Mouse (Mus musculus) liver, embryonic 11.5 days (tissue): ENCODE measurements around the gene Wipf3. TPM values are rescaled to one million over a fixed set of nuclear protein-coding genes. Genes with fewer than 3 reads are reported as not detected.

ENCODE experiments used
- ATAC-seq: fragments of 200-750 bp; cut with Nextera tagmentation; replicated peaks from 2 replicates; pipeline ENCODE4 v1.8.0; 2017; ENCODE audit warnings: moderate number of reproducible peaks, mild to moderate bottlenecking, moderate TSS enrichment, moderate library complexity; ENCODE audit not compliant: low FRiP score
- DNase-seq: peaks from one replicate; pipeline ENCODE4 v3.0.0-alpha.2; 2017; ENCODE audit warnings: low spot score
- H3K27ac ChIP-seq: fragments of 300-500 bp; sonication (generic); 2 replicates; pipeline ENCODE4 v1.5.1; 2014; ENCODE audit warnings: mild to moderate bottlenecking, low read depth, low read length, control low read depth
- H3K27me3 ChIP-seq: fragments of 300-500 bp; sonication (generic); replicated peaks from 2 replicates; pipeline ENCODE4 v1.6.1; 2014; ENCODE audit warnings: low read length, mixed read lengths; ENCODE audit not compliant: control insufficient read depth, insufficient read depth
- H3K36me3 ChIP-seq: fragments of 300-500 bp; sonication (generic); 2 replicates; pipeline ENCODE4 v1.6.1; 2014; ENCODE audit warnings: mild to moderate bottlenecking, low read length, moderate library complexity, mixed read lengths; ENCODE audit not compliant: control insufficient read depth, insufficient read depth
- H3K4me1 ChIP-seq: fragments of 300-500 bp; sonication (generic); replicated peaks from 2 replicates; pipeline ENCODE4 v1.6.1; 2014; ENCODE audit warnings: low read length, mixed read lengths; ENCODE audit not compliant: control insufficient read depth, insufficient read depth
- H3K4me2 ChIP-seq: fragments of 300-500 bp; sonication (generic); 2 replicates; pipeline ENCODE4 v1.6.1; 2014; ENCODE audit warnings: mild to moderate bottlenecking, control low read depth, moderate library complexity
- H3K4me3 ChIP-seq: fragments of 300-500 bp; sonication (generic); 2 replicates; pipeline ENCODE4 v1.5.1; 2014; ENCODE audit warnings: low read depth, low read length, control low read depth
- H3K9ac ChIP-seq: fragments of 300-500 bp; sonication (generic); 2 replicates; pipeline ENCODE4 v1.6.1; 2014; ENCODE audit warnings: low read depth, low read length, control low read depth
- H3K9me3 ChIP-seq: fragments of 300-500 bp; sonication (generic); 2 replicates; pipeline ENCODE4 v1.6.1; 2016; ENCODE audit warnings: low read length, inconsistent platforms, mixed read lengths; ENCODE audit not compliant: control insufficient read depth
- WGBS: fragments of 180-500 bp; shearing (Covaris S2); extraction: QIAGEN DNeasy Blood & Tissue Kit; methylation state at CpG from one replicate; pipeline ENCODE4 v1.1.7; 2014; 5-methylcytosine and 5-hydroxymethylcytosine counted together
- polyA plus RNA-seq: library from polyadenylated mRNA; unstranded; fragments of >200 nt; fragmentation: Nextera tagmentation; extraction: Ambion mirVana; gene quantifications from 2 replicates; pipeline ENCODE4 v1.2.1, GENCODE M21; 2014

Gene Wipf3
- polyA plus RNA-seq, 1 experiment from 2014 or later, result 0.47 TPM

- H3K36me3 ChIP-seq, result no peaks in the 10 kb centered on the region
- H3K27me3 ChIP-seq, result no peaks in the 10 kb centered on the region
- no peak overlapping the region for H3K9ac ChIP-seq
- H3K4me2 ChIP-seq, result no peak overlapping the region
- DNase-seq (no peak), ATAC-seq (no peak)
- 75% methylated on average over 5 of the region's 5 CpGs for WGBS
- H3K9me3 ChIP-seq, result no peaks in the 10 kb centered on the region
- no peak overlapping the region for H3K4me3 ChIP-seq
- H3K4me1 ChIP-seq, result no peaks in the 10 kb centered on the region
- no peak overlapping the region for H3K27ac ChIP-seq
Observed at GRCm38 (mm10) chr6:54478646-54479324, 49.4 kb downstream of the Wipf3 start.

- Histone ChIP-seq H3K27me3 (peaks cover 22% of the 10 kb centered on the region), H3K9ac (no peak overlapping the region), H3K4me3 (no peak overlapping the region), H3K27ac (no peak overlapping the region), H3K9me3 (no peaks in the 10 kb centered on the region), H3K36me3 (no peaks in the 10 kb centered on the region), H3K4me1 (no peaks in the 10 kb centered on the region), H3K4me2 (no peak overlapping the region)
- no peak for DNase-seq
- WGBS, result 80% methylated on average over 15 of the region's 15 CpGs
- no peak for ATAC-seq
Observed at GRCm38 (mm10) chr6:54481390-54482112, 52.1 kb downstream of the Wipf3 start.

GRCm38 (mm10) chr6:54485000-54485399, 55.6 kb downstream of the Wipf3 start:
- DNase-seq (no peak), ATAC-seq (no peak)
- H3K36me3 ChIP-seq, result no peaks in the 10 kb centered on the region
- H3K9me3 ChIP-seq, result no peaks in the 10 kb centered on the region
- 30% methylated on average over 11 of the region's 12 CpGs for WGBS
- H3K27ac ChIP-seq, result no peak overlapping the region
- no peak overlapping the region for H3K9ac ChIP-seq
- H3K4me2 ChIP-seq, result peak overlapping the region; percentile 60
- H3K4me1 ChIP-seq, result no peaks in the 10 kb centered on the region
- peaks cover 23% of the 10 kb centered on the region for H3K27me3 ChIP-seq
- peak overlapping the region; percentile 37 for H3K4me3 ChIP-seq

- Histone ChIP-seq H3K36me3 (no peaks in the 10 kb centered on the region), H3K9me3 (no peaks in the 10 kb centered on the region), H3K9ac (no peak overlapping the region), H3K4me2 (peak overlapping the region; percentile 60), H3K27me3 (peaks cover 23% of the 10 kb centered on the region), H3K4me1 (no peaks in the 10 kb centered on the region), H3K4me3 (peak overlapping the region; percentile 37), H3K27ac (no peak overlapping the region)
- ATAC-seq (no peak), DNase-seq (no peak)
- WGBS, result 7% methylated on average over 24 of the region's 25 CpGs
Observed at GRCm38 (mm10) chr6:54485435-54485901, 56.1 kb downstream of the Wipf3 start.

- Histone ChIP-seq H3K9me3 (no peaks in the 10 kb centered on the region), H3K36me3 (no peaks in the 10 kb centered on the region), H3K4me1 (no peaks in the 10 kb centered on the region), H3K4me3 (no peak overlapping the region), H3K27me3 (peaks cover 23% of the 10 kb centered on the region), H3K27ac (no peak overlapping the region), H3K9ac (no peak overlapping the region), H3K4me2 (peak overlapping the region; percentile 60)
- DNase-seq (no peak), ATAC-seq (no peak)
- WGBS, result 26% methylated on average over 6 of the region's 6 CpGs
Observed at GRCm38 (mm10) chr6:54485973-54486569, 56.7 kb downstream of the Wipf3 start.

DNA sequence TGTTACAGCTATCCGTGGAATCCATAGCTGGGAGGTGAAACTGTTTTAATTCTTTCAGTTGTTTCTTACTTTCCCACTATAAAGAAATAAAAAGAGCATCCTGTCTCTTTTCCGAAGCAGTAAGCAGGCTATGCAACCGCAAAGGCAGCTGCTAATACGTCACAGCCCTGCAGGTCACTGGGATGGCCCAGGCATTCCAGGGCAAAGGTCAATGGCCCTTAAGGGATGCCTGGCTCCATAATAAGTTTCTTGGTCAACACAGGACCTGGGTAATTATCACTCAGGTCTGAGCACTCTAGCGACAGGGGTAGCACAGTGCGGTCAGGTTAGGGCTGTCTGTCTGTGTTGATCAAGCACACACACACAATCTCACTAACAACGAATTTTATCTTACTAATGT, 61.7 kb downstream of the Wipf3 start:
- no peak overlapping the region for H3K4me2 ChIP-seq
- no peak overlapping the region for H3K4me3 ChIP-seq
- no peak overlapping the region for H3K9ac ChIP-seq
- no peak overlapping the region for H3K27ac ChIP-seq
- peaks cover 6% of the 10 kb centered on the region for H3K27me3 ChIP-seq
- DNase-seq, result no peak
- no peaks in the 10 kb centered on the region for H3K9me3 ChIP-seq
- 56% methylated on average over 7 of the region's 7 CpGs for WGBS
- H3K4me1 ChIP-seq, result no peaks in the 10 kb centered on the region
- H3K36me3 ChIP-seq, result no peaks in the 10 kb centered on the region
- no peak for ATAC-seq

DNA sequence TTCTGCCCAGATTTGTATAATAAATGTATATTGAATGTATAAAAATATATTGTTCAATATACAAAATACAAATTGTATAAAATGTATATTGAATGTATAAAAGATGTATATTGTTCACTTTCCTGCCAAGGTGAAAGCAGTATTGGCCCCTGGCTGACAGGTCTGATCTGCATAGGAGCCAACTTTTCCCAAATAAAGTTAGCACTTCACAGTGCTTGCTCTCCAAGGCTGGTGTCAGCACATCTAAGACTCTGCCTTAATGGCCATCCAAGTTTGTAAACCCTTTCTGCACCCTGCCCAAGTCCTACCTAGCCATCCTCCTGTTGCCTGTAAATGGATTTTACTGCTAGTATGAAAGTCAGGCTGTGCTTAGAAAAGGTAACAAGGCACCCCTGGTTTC, 64.7 kb downstream of the Wipf3 start:
- Histone ChIP-seq H3K36me3 (no peaks in the 10 kb centered on the region), H3K27ac (no peak overlapping the region), H3K4me2 (no peak overlapping the region), H3K4me3 (no peak overlapping the region), H3K9ac (no peak overlapping the region), H3K9me3 (no peaks in the 10 kb centered on the region), H3K4me1 (no peaks in the 10 kb centered on the region), H3K27me3 (no peaks in the 10 kb centered on the region; the same call in 1 of the 2 replicates)
- DNase-seq, result no peak
- no peak for ATAC-seq

DNA sequence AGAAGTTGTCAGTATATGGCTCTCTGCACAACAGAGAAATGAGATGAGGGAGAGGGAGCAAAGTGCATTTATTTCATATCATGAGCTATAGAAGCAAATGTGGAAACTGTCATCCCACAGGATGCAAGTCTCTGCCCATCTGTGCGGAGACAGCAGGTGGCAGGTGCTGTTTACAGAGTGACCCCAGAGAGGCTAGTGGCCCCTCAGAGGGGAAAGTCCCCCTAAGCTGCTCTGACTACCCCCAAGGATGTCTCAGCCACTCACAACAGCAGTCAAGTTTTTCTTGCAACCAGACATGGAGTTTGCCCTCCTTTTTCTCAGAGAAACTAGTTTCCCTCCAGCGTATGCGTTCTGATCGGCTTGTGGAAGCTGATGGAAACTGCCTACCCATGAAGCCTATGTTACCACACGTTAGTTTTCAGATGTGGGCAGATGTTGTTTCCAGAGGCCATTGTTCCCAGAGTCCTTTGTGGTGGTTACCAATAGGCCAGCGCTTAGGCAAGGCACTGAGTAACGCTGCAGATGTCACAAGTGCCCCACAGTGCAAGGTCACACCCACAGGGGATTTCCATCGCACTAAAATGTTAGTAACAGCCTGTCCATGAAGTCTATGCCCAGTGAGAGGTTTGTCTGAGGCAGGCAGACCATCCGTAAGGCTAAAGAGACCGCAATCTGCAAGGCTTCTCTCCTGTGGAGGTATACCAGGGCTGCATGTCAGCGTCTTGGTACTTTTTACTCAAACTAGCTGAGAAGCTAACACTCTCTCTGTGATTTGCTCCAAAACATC, 65.4 kb downstream of the Wipf3 start:
- Histone ChIP-seq H3K27me3 (no peaks in the 10 kb centered on the region; the same call in 1 of the 2 replicates), H3K4me3 (no peak overlapping the region), H3K9me3 (no peaks in the 10 kb centered on the region), H3K4me1 (no peaks in the 10 kb centered on the region), H3K9ac (no peak overlapping the region), H3K4me2 (no peak overlapping the region), H3K27ac (no peak overlapping the region), H3K36me3 (no peaks in the 10 kb centered on the region)
- ATAC-seq, result no peak
- WGBS, result 75% methylated on average over 11 of the region's 11 CpGs
- DNase-seq, result no peak
